Mouse (Mus musculus) telencephalon, adult 2 months (tissue): ENCODE data around the gene Bckdk.

Experiments
- DNase-seq: peaks from one replicate; pipeline ENCODE4 v3.0.0-alpha.2; 2011; ENCODE audit warnings: low read depth, low spot score

Bckdk gene

DNA sequence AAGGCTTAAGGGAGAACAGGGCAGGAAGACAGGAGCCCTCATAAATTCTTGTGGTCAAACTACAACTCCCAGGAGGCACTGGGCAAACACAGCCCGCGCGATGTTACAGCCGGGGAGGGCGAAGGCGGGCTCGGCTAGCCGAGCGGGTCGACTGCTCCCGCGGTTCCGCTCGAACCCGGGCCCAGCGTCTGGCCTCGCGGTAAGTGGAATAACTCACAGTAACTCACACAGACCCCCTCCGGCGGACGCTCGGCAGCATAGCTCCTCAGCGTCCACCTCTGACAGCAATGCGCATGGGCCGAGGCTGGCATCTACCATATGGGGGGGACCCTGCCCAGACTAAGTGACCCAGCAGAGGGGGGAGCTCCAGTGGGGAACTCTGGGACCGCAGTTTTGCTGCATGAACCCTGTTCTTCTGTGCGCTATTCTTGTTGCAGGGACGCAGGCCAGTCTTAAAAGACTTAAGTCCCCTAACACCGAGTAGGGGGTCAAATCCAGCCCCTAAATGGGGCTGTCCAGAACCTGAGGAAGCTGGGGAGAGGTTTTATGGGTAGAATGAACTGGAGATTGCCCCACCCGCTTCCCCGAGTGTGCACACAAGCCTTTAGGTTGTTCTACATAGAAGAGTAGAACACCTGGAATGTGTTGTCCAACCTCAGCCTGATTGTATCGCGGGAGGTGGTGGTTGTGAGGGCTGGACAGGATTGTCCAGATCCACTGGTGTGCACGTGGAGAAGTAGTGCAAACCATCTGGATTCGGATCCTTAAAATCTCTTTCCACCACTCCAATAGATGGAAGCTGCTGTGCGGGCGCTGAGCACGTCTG is at the start of gene Bckdk:
Gene Bckdk, plus strand, starts transcription at position 112 of the 826 bp plus-strand sequence.
- DNase-seq: peak; percentile 76

- DNase-seq: no peak
Observed at GRCm38 (mm10) chr7:127858258-127858657, 45.6 kb upstream of the Bckdk start.

- no peak for DNase-seq
Observed at GRCm38 (mm10) chr7:127866434-127866833, 37.4 kb upstream of the Bckdk start.

GRCm38 (mm10) chr7:127867641-127868040 is 36.2 kb upstream of the Bckdk start:
- no peak for DNase-seq

- peak; percentile 49 for DNase-seq
Observed at GRCm38 (mm10) chr7:127869149-127869810, 34.6 kb upstream of the Bckdk start.

- DNase-seq: no peak
Observed at GRCm38 (mm10) chr7:127870136-127870821, 33.6 kb upstream of the Bckdk start.

GRCm38 (mm10) chr7:127874812-127875626 is 28.9 kb upstream of the Bckdk start:
- DNase-seq: no peak

DNA sequence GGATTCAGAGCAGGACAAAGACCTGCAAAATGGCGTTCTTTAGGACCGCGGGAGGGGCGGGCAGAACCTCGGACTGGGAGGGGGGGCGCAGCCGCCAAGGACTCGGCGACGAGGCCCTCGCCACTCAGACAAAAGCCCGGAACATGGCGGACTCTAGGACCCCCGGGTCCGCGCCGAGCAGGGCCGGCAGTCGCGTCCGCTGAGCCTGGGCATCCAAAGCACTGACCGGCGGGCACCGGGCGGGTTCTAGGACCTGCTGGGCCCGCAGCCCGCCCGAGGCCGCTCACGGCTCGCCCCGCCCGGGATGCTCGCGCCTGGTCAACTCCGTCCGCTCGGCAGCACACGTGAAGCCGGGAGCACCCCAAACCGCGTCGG is 28.3 kb upstream of the Bckdk start:
- DNase-seq: peak; percentile 94

DNA sequence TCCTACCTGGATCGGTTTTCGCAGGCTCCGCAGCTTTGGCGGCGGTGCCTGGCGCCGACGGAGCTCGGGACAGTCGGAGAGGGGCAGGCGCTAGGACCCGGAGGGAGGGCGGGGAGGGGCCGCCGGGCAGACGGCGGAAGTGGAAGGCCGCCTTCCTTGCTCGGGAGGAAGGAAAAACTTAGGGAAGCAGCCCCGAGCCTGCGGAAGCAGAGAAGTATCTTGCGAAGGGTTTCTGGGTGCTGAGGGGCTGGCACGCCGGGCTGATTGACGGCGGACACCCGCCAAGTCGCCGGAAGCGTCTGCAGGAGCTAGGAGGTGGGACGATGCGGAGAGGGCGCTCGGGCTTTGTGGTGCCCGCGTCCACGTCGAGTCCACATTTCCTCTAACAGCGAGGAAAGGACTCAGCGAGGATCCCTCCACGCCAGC is 27.8 kb upstream of the Bckdk start, which contains the start of gene Zfp646:
Gene Zfp646, plus strand, starts transcription at position 181 of the 426 bp plus-strand sequence.
- DNase-seq: peak; percentile 90

GRCm38 (mm10) chr7:127876467-127877348 is 27.2 kb upstream of the Bckdk start, which contains the start of gene Zfp668:
Gene Zfp668, minus strand, starts transcription at chr7:127876828.
- peak; percentile 94 for DNase-seq

- DNase-seq: no peak
Observed at GRCm38 (mm10) chr7:127879301-127879700, 24.6 kb upstream of the Bckdk start.

- DNase-seq: no peak
Observed at GRCm38 (mm10) chr7:127880431-127880830, 23.5 kb upstream of the Bckdk start.

- no peak for DNase-seq
Observed at GRCm38 (mm10) chr7:127885951-127886350, 17.9 kb upstream of the Bckdk start.

GRCm38 (mm10) chr7:127886551-127886950 is 17.3 kb upstream of the Bckdk start:
- no peak for DNase-seq

GRCm38 (mm10) chr7:127887191-127887590 is 16.7 kb upstream of the Bckdk start:
- no peak for DNase-seq

- no peak for DNase-seq
Observed at GRCm38 (mm10) chr7:127887781-127888180, 16.1 kb upstream of the Bckdk start.

GRCm38 (mm10) chr7:127888821-127889220 is 15.1 kb upstream of the Bckdk start:
- DNase-seq: no peak

- no peak for DNase-seq
Observed at GRCm38 (mm10) chr7:127890798-127891197, 13.1 kb upstream of the Bckdk start, which contains the start of gene Prss53. Gene Prss53, minus strand, starts transcription at chr7:127890970.

- DNase-seq: no peak
Observed at GRCm38 (mm10) chr7:127894480-127894879, 9.4 kb upstream of the Bckdk start.

DNA sequence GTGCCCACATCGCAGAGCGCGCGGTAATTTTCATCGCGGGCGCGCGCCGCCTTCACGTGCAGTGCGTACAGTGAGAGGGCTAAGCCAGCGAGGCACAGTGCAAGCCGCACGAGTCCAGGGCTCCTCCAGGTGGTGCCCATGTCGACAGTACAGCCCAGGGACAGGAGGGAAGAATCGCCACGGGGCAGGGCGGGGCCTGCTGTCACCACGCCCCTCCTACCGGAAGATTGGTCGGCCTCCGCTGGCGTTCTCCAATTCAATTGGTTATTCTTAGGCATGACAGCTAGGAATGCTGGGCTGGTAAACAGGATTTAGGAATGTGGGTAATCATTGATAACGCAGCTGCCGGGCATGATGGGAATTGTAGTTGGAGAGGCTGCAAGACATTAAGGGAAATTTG is 8.4 kb upstream of the Bckdk start, which contains the start of the genes Gm21974 and Vkorc1:
Gene Gm21974, minus strand, starts transcription at position 13 of the 400 bp plus-strand sequence.
Gene Vkorc1, minus strand, starts transcription at position 176 of the 400 bp plus-strand sequence.
- DNase-seq: peak; percentile 97
